Mouse (Mus musculus): Measurements from ENCODE around the gene Slc9a3r2.
"Not testable (repeated sequence)": the region's sequence is repeated elsewhere in the genome, so short reads cannot be mapped to it uniquely, and the experiment has no call there.

The Slc9a3r2 gene

GRCm38 (mm10) chr17:24650070-24650616 is at the start of gene Slc9a3r2:
Gene Slc9a3r2 (minus strand): TSS chr17:24650327.
- DNase-seq (ENCODE audit: low read depth, low spot score), result no peak

GRCm38 (mm10) chr17:24699473-24699872 is 49.3 kb upstream of the Slc9a3r2 start:
- DNase-seq (ENCODE audit: low read depth, low spot score), result no peak

GRCm38 (mm10) chr17:24698715-24699114 is 48.6 kb upstream of the Slc9a3r2 start:
- DNase-seq (ENCODE audit: low read depth, low spot score), result no peak

- DNase-seq (ENCODE audit: low read depth, low spot score), result no peak
Measured at GRCm38 (mm10) chr17:24697985-24698384, 47.9 kb upstream of the Slc9a3r2 start.

GRCm38 (mm10) chr17:24696011-24696697 is 46.0 kb upstream of the Slc9a3r2 start, which contains the start of the genes Gfer and Noxo1:
Gene Gfer (minus strand): TSS chr17:24696156.
Gene Noxo1 (plus strand): TSS chr17:24696234.
- DNase-seq (ENCODE audit: low read depth, low spot score), result peak; percentile 89

GRCm38 (mm10) chr17:24695326-24696010 is 45.3 kb upstream of the Slc9a3r2 start:
- DNase-seq (ENCODE audit: low read depth, low spot score), result no peak

GRCm38 (mm10) chr17:24692385-24692784 is 42.3 kb upstream of the Slc9a3r2 start:
- no peak for DNase-seq (ENCODE audit: low read depth, low spot score)

GRCm38 (mm10) chr17:24689251-24690081 is 39.3 kb upstream of the Slc9a3r2 start, which contains the start of gene Syngr3:
Gene Syngr3 (minus strand): TSS chr17:24689955.
- DNase-seq (ENCODE audit: low read depth, low spot score), result peak; percentile 51

- no peak for DNase-seq (ENCODE audit: low read depth, low spot score)
Measured at GRCm38 (mm10) chr17:24687599-24687998, 37.5 kb upstream of the Slc9a3r2 start.

- DNase-seq (ENCODE audit: low read depth, low spot score), result peak; percentile 40
Measured at GRCm38 (mm10) chr17:24687146-24687595, 37.0 kb upstream of the Slc9a3r2 start.

GRCm38 (mm10) chr17:24686514-24686913 is 36.4 kb upstream of the Slc9a3r2 start:
- DNase-seq (ENCODE audit: low read depth, low spot score), result peak; percentile 40

- DNase-seq (ENCODE audit: low read depth, low spot score), result no peak
Measured at GRCm38 (mm10) chr17:24677500-24678080, 27.5 kb upstream of the Slc9a3r2 start.

- no peak for DNase-seq (ENCODE audit: low read depth, low spot score)
Measured at GRCm38 (mm10) chr17:24676877-24677276, 26.8 kb upstream of the Slc9a3r2 start.

- peak; percentile 75 for DNase-seq (ENCODE audit: low read depth, low spot score)
Measured at GRCm38 (mm10) chr17:24676187-24676586, 26.1 kb upstream of the Slc9a3r2 start.

- DNase-seq (ENCODE audit: low read depth, low spot score), result no peak
Measured at GRCm38 (mm10) chr17:24674277-24674676, 24.1 kb upstream of the Slc9a3r2 start.

- peak; percentile 51 for DNase-seq (ENCODE audit: low read depth, low spot score)
Measured at GRCm38 (mm10) chr17:24672141-24672540, 22.0 kb upstream of the Slc9a3r2 start.

- DNase-seq (ENCODE audit: low read depth, low spot score), result peak; percentile 41
Measured at GRCm38 (mm10) chr17:24671346-24671745, 21.2 kb upstream of the Slc9a3r2 start.

- DNase-seq (ENCODE audit: low read depth, low spot score), result no peak
Measured at GRCm38 (mm10) chr17:24670246-24670844, 20.2 kb upstream of the Slc9a3r2 start.

- DNase-seq (ENCODE audit: low read depth, low spot score), result peak; percentile 94
Measured at GRCm38 (mm10) chr17:24669545-24670245, 19.6 kb upstream of the Slc9a3r2 start, which contains the start of gene Zfp598. Gene Zfp598 (plus strand): TSS chr17:24669687.

GRCm38 (mm10) chr17:24669214-24669544 is 19.1 kb upstream of the Slc9a3r2 start:
- DNase-seq (ENCODE audit: low read depth, low spot score), result not testable (repeated sequence)
